Mouse (Mus musculus): Measurements from ENCODE around the gene Def6.

The Def6 gene

DNA sequence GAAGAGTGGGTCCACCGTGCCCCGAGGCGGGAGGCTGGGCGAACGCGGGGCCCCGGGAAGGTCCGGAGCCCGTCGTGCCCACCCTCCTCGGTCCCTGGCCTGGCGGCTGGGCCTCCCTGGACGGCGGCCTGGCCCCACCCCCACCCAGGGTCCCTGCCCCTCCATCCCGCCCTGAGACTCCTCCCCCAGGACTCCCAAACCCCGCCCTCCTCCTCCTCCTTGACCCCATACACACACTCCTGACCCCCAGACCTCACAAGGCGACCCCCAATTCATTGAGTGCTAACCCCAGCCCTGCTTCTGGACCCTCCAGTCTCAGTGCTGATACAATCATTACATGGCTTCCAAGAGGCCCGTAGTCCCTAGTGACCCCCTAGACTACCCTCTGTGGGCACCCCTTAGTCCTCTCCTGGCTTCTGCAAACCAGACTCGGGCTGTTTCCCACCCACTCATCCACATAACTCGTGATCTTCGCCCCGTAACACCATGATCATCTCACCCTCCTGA lies 30.0 kb upstream of the Def6 start:
- Histone ChIP-seq H3K4me1 (replicated peaks; ENCODE audit: low read depth, low read length) (peaks cover 77% of the 10 kb centered on the region), H3K4me3 (replicated peaks; ENCODE audit: low read length) (peak overlapping the region; percentile 93), H3K36me3 (ENCODE audit: insufficient read depth, low read length) (no peaks in the 10 kb centered on the region), H3K9me3 (ENCODE audit: low read length) (no peaks in the 10 kb centered on the region), H3K27me3 (ENCODE audit: insufficient read depth, low read length) (peaks cover 7% of the 10 kb centered on the region; the same call in 1 of the 2 replicates)
- TF ChIP-seq NANOG (IDR thresholded peaks at IDR 0.05; ENCODE audit: borderline replicate concordance, low read length) (no peak), POU5F1 (IDR thresholded peaks at IDR 0.05; ENCODE audit: borderline replicate concordance, low read length) (no peak), CTCF (conservative IDR thresholded peaks at IDR 0.05; ENCODE audit: low read length) (no peak)

- H3K27me3 ChIP-seq (ENCODE audit: insufficient read depth, low read length) = peaks cover 10% of the 10 kb centered on the region
- H3K4me3 ChIP-seq (replicated peaks; ENCODE audit: low read length) = peak overlapping the region; percentile 27; the same call in 1 of the 2 replicates
- no peak for TF ChIP-seq NANOG (IDR thresholded peaks at IDR 0.05; ENCODE audit: borderline replicate concordance, low read length)
- TF ChIP-seq POU5F1 (IDR thresholded peaks at IDR 0.05; ENCODE audit: borderline replicate concordance, low read length) = no peak
- no peak for TF ChIP-seq CTCF (conservative IDR thresholded peaks at IDR 0.05; ENCODE audit: low read length)
- H3K9me3 ChIP-seq (ENCODE audit: low read length) = no peaks in the 10 kb centered on the region
- H3K36me3 ChIP-seq (ENCODE audit: insufficient read depth, low read length) = 0 out of 2 replicates have a peak, but pooled peaks cover 4% of the 10 kb centered on the region
- peaks cover 63% of the 10 kb centered on the region for H3K4me1 ChIP-seq (replicated peaks; ENCODE audit: low read depth, low read length)
Observed at GRCm38 (mm10) chr17:28180331-28180730, 27.2 kb upstream of the Def6 start.

- Histone ChIP-seq H3K9me3 (ENCODE audit: low read length) (no peaks in the 10 kb centered on the region), H3K4me1 (replicated peaks; ENCODE audit: low read depth, low read length) (peaks cover 63% of the 10 kb centered on the region), H3K4me3 (replicated peaks; ENCODE audit: low read length) (no peak overlapping the region), H3K36me3 (ENCODE audit: insufficient read depth, low read length) (0 out of 2 replicates have a peak, but pooled peaks cover 4% of the 10 kb centered on the region), H3K27me3 (ENCODE audit: insufficient read depth, low read length) (peaks cover 10% of the 10 kb centered on the region)
- no peak for TF ChIP-seq CTCF (conservative IDR thresholded peaks at IDR 0.05; ENCODE audit: low read length)
- TF ChIP-seq POU5F1 (IDR thresholded peaks at IDR 0.05; ENCODE audit: borderline replicate concordance, low read length) = no peak
- TF ChIP-seq NANOG (IDR thresholded peaks at IDR 0.05; ENCODE audit: borderline replicate concordance, low read length) = no peak
Observed at GRCm38 (mm10) chr17:28180783-28181544, 26.6 kb upstream of the Def6 start.

GRCm38 (mm10) chr17:28184971-28185638 lies 22.5 kb upstream of the Def6 start:
- Histone ChIP-seq H3K4me1 (replicated peaks; ENCODE audit: low read depth, low read length) (peaks cover 29% of the 10 kb centered on the region), H3K9me3 (ENCODE audit: low read length) (no peaks in the 10 kb centered on the region), H3K36me3 (ENCODE audit: insufficient read depth, low read length) (peaks cover 8% of the 10 kb centered on the region), H3K4me3 (replicated peaks; ENCODE audit: low read length) (no peak overlapping the region), H3K27me3 (ENCODE audit: insufficient read depth, low read length) (peaks cover 5% of the 10 kb centered on the region; the same call in 1 of the 2 replicates)
- no peak for TF ChIP-seq POU5F1 (IDR thresholded peaks at IDR 0.05; ENCODE audit: borderline replicate concordance, low read length)
- TF ChIP-seq NANOG (IDR thresholded peaks at IDR 0.05; ENCODE audit: borderline replicate concordance, low read length) = no peak
- no peak for TF ChIP-seq CTCF (conservative IDR thresholded peaks at IDR 0.05; ENCODE audit: low read length)

- Histone ChIP-seq H3K4me1 (replicated peaks; ENCODE audit: low read depth, low read length) (no peaks in the 10 kb centered on the region), H3K36me3 (ENCODE audit: insufficient read depth, low read length) (peaks cover 29% of the 10 kb centered on the region), H3K9me3 (ENCODE audit: low read length) (no peaks in the 10 kb centered on the region), H3K27me3 (ENCODE audit: insufficient read depth, low read length) (peaks cover 3% of the 10 kb centered on the region; the same call in 1 of the 2 replicates), H3K4me3 (replicated peaks; ENCODE audit: low read length) (no peak overlapping the region)
- TF ChIP-seq CTCF (conservative IDR thresholded peaks at IDR 0.05; ENCODE audit: low read length) = no peak
- no peak for TF ChIP-seq POU5F1 (IDR thresholded peaks at IDR 0.05; ENCODE audit: borderline replicate concordance, low read length)
- TF ChIP-seq NANOG (IDR thresholded peaks at IDR 0.05; ENCODE audit: borderline replicate concordance, low read length) = no peak
Observed at GRCm38 (mm10) chr17:28188313-28188712, 19.3 kb upstream of the Def6 start.

GRCm38 (mm10) chr17:28192754-28193153 lies 14.8 kb upstream of the Def6 start:
- H3K36me3 ChIP-seq (ENCODE audit: insufficient read depth, low read length) = peaks cover 42% of the 10 kb centered on the region
- TF ChIP-seq POU5F1 (IDR thresholded peaks at IDR 0.05; ENCODE audit: borderline replicate concordance, low read length) = no peak
- 0 out of 2 replicates have a peak, but pooled peaks have one; percentile 14 for TF ChIP-seq CTCF (conservative IDR thresholded peaks at IDR 0.05; ENCODE audit: low read length)
- no peak for TF ChIP-seq NANOG (IDR thresholded peaks at IDR 0.05; ENCODE audit: borderline replicate concordance, low read length)
- H3K4me3 ChIP-seq (replicated peaks; ENCODE audit: low read length) = no peak overlapping the region
- peaks cover 15% of the 10 kb centered on the region for H3K4me1 ChIP-seq (replicated peaks; ENCODE audit: low read depth, low read length)
- no peaks in the 10 kb centered on the region for H3K9me3 ChIP-seq (ENCODE audit: low read length)
- no peaks in the 10 kb centered on the region for H3K27me3 ChIP-seq (ENCODE audit: insufficient read depth, low read length)

GRCm38 (mm10) chr17:28193559-28193958 lies 14.0 kb upstream of the Def6 start:
- TF ChIP-seq NANOG (IDR thresholded peaks at IDR 0.05; ENCODE audit: borderline replicate concordance, low read length) (no peak), CTCF (conservative IDR thresholded peaks at IDR 0.05; ENCODE audit: low read length) (no peak), POU5F1 (IDR thresholded peaks at IDR 0.05; ENCODE audit: borderline replicate concordance, low read length) (no peak)
- Histone ChIP-seq H3K9me3 (ENCODE audit: low read length) (no peaks in the 10 kb centered on the region), H3K36me3 (ENCODE audit: insufficient read depth, low read length) (peaks cover 49% of the 10 kb centered on the region), H3K27me3 (ENCODE audit: insufficient read depth, low read length) (no peaks in the 10 kb centered on the region), H3K4me3 (replicated peaks; ENCODE audit: low read length) (no peak overlapping the region), H3K4me1 (replicated peaks; ENCODE audit: low read depth, low read length) (peaks cover 17% of the 10 kb centered on the region)

DNA sequence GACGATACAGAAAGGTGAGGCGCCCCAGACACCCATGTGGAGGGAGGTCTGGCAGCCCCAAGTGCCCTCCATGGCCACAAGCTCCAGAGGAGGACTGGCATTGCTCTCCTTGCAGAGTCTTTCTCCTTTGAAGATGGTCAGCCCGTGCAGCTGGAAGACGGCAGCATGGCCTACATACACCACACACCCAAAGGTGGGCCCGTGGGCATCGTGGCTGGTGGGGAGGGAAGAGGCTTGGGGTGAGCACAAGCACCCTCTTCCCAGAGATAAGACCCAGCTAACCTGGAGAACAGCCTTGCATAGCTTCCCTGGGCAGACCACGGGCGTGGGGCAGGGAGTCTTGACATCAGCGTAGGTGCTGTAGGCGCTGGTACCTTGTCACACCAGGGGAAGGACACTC lies 12.5 kb upstream of the Def6 start:
- no peaks in the 10 kb centered on the region for H3K27me3 ChIP-seq (ENCODE audit: insufficient read depth, low read length)
- TF ChIP-seq CTCF (conservative IDR thresholded peaks at IDR 0.05; ENCODE audit: low read length) = no peak
- H3K9me3 ChIP-seq (ENCODE audit: low read length) = no peaks in the 10 kb centered on the region

More for the DNA sequence above, 12.5 kb upstream of the Def6 start:
- Histone ChIP-seq H3K4me1 (replicated peaks; ENCODE audit: low read depth, low read length) (peaks cover 24% of the 10 kb centered on the region), H3K36me3 (ENCODE audit: insufficient read depth, low read length) (peaks cover 45% of the 10 kb centered on the region), H3K4me3 (replicated peaks; ENCODE audit: low read length) (no peak overlapping the region)
